ENCODE assay signal across 8 mouse cellular contexts in genomic region chr2:92092817-92093216, GRCm38 (mm10). TPM values are rescaled to one million over a fixed set of nuclear protein-coding genes. Genes with fewer than 3 reads are reported as not detected.
DNase-seq lines count a peak whose midpoint lies in the region; ATAC-seq and TF ChIP-seq lines count a peak whose summit lies in the region.

Phf21a (plus strand) TSS chr2:92093117.

- no peak for TF ChIP-seq EP300 in stomach, postnatal 0 days (optimal IDR thresholded peaks at IDR 0.05)

- no peak for ATAC-seq in stomach, embryonic 14.5 days (ENCODE audit: insufficient number of reproducible peaks, insufficient read depth, low FRiP score, low read depth)
- ATAC-seq in stomach, postnatal 0 days (ENCODE audit: low FRiP score, low TSS enrichment): no peak
- no peak for ATAC-seq in embryonic facial prominence, embryonic 15.5 days (ENCODE audit: insufficient number of reproducible peaks, low FRiP score, low TSS enrichment, low read depth)
- ATAC-seq in limb, embryonic 12.5 days (ENCODE audit: insufficient number of reproducible peaks, insufficient read depth, low FRiP score, low TSS enrichment, low read depth): no peak

- no peak within 1 kb of the TSS for H3K27ac ChIP-seq in stomach, embryonic 14.5 days (ENCODE audit: low read length)
- no peak within 1 kb of the TSS for H3K27ac ChIP-seq in stomach, postnatal 0 days (replicated peaks)
- no peak within 1 kb of the TSS for H3K27ac ChIP-seq in embryonic facial prominence, embryonic 15.5 days (replicated peaks)
- H3K27ac ChIP-seq in limb, embryonic 12.5 days: no peak within 1 kb of the TSS

- intact Hi-C loops in heart, postnatal 10 days (cut with DNase I): no loop called here

- H3K36me3 ChIP-seq in stomach, embryonic 14.5 days (ENCODE audit: control insufficient read depth, insufficient read depth, low read length): no peaks in the 10 kb centered on the region
- no peaks in the 10 kb centered on the region for H3K36me3 ChIP-seq in stomach, postnatal 0 days (ENCODE audit: control insufficient read depth, insufficient read depth, low read length)
- no peaks in the 10 kb centered on the region for H3K36me3 ChIP-seq in embryonic facial prominence, embryonic 15.5 days
- H3K36me3 ChIP-seq in limb, embryonic 12.5 days: no peaks in the 10 kb centered on the region

- H3K4me3 ChIP-seq in stomach, embryonic 14.5 days (ENCODE audit: low read depth, low read length): no peak within 1 kb of the TSS
- no peak within 1 kb of the TSS for H3K4me3 ChIP-seq in stomach, postnatal 0 days (ENCODE audit: low read depth, low read length)
- H3K4me3 ChIP-seq in embryonic facial prominence, embryonic 15.5 days (replicated peaks): no peak within 1 kb of the TSS
- no peak within 1 kb of the TSS for H3K4me3 ChIP-seq in limb, embryonic 12.5 days (replicated peaks)

- no peak for TF ChIP-seq CTCF in stomach, postnatal 0 days (IDR thresholded peaks at IDR 0.05; ENCODE audit: low read depth)

- no peaks in the 10 kb centered on the region for H3K27me3 ChIP-seq in stomach, embryonic 14.5 days (ENCODE audit: control insufficient read depth, insufficient read depth, low read length)
- H3K27me3 ChIP-seq in stomach, postnatal 0 days (ENCODE audit: control insufficient read depth, insufficient read depth, low read length): no peaks in the 10 kb centered on the region
- H3K27me3 ChIP-seq in embryonic facial prominence, embryonic 15.5 days: no peaks in the 10 kb centered on the region
- H3K27me3 ChIP-seq in limb, embryonic 12.5 days: no peaks in the 10 kb centered on the region

- no peak within 1 kb of the TSS for H3K9ac ChIP-seq in stomach, embryonic 14.5 days (replicated peaks; ENCODE audit: low read depth, low read length)
- H3K9ac ChIP-seq in stomach, postnatal 0 days (ENCODE audit: low read length): no peak within 1 kb of the TSS
- H3K9ac ChIP-seq in embryonic facial prominence, embryonic 15.5 days: no peak within 1 kb of the TSS
- H3K9ac ChIP-seq in limb, embryonic 12.5 days (replicated peaks): no peak within 1 kb of the TSS

- H3K4me1 ChIP-seq in stomach, embryonic 14.5 days (ENCODE audit: control insufficient read depth, insufficient read depth, low read length): no peaks in the 10 kb centered on the region
- H3K4me1 ChIP-seq in stomach, postnatal 0 days (replicated peaks; ENCODE audit: control insufficient read depth, insufficient read depth): no peaks in the 10 kb centered on the region
- no peaks in the 10 kb centered on the region for H3K4me1 ChIP-seq in embryonic facial prominence, embryonic 15.5 days
- H3K4me1 ChIP-seq in limb, embryonic 12.5 days (replicated peaks): 0 out of 2 replicates have a peak, but pooled peaks cover 3% of the 10 kb centered on the region

- no peak for DNase-seq in stomach, postnatal 0 days (ENCODE audit: low spot score)
- DNase-seq in heart, postnatal 10 days: no peak
- DNase-seq in MN1 (ENCODE audit: low spot score): no peak
- DNase-seq in urinary bladder, postnatal 10 days (ENCODE audit: low spot score): no peak
- no peak for DNase-seq in spleen, adult 18-20 months

- 78% methylated on average over 2 of the region's 2 CpGs for WGBS in stomach, embryonic 14.5 days
- WGBS in stomach, postnatal 0 days: 78% methylated on average over 2 of the region's 2 CpGs
- WGBS in embryonic facial prominence, embryonic 15.5 days: 46% methylated on average over 2 of the region's 2 CpGs
- WGBS in limb, embryonic 12.5 days: 67% methylated on average over 2 of the region's 2 CpGs

- H3K4me2 ChIP-seq in stomach, embryonic 14.5 days (replicated peaks; ENCODE audit: low read depth, low read length): no peak within 1 kb of the TSS
- no peak within 1 kb of the TSS for H3K4me2 ChIP-seq in stomach, postnatal 0 days (replicated peaks; ENCODE audit: low read depth)
- no peak within 1 kb of the TSS for H3K4me2 ChIP-seq in embryonic facial prominence, embryonic 15.5 days (replicated peaks)
- no peak within 1 kb of the TSS for H3K4me2 ChIP-seq in limb, embryonic 12.5 days

- H3K9me3 ChIP-seq in stomach, embryonic 14.5 days (ENCODE audit: control insufficient read depth, low read depth, low read length): no peaks in the 10 kb centered on the region
- H3K9me3 ChIP-seq in stomach, postnatal 0 days (ENCODE audit: control insufficient read depth, low read length): no peaks in the 10 kb centered on the region
- no peaks in the 10 kb centered on the region for H3K9me3 ChIP-seq in embryonic facial prominence, embryonic 15.5 days (replicated peaks)
- H3K9me3 ChIP-seq in limb, embryonic 12.5 days: no peaks in the 10 kb centered on the region

RNA-seq across cellular contexts. Expression of gene Phf21a, which starts in this region (rescaled TPM):
- polyA plus RNA-seq in stomach, embryonic 14.5 days (2014; fragmentation: Nextera tagmentation; extraction: Ambion mirVana): 35.8 and 42.6 TPM in 2 replicates
- 7.2 and 7.3 TPM in 2 replicates for polyA plus RNA-seq in stomach, postnatal 0 days (2015; fragmentation: Nextera tagmentation; extraction: Ambion mirVana)
- 36.1 and 37.6 TPM in 2 replicates for polyA plus RNA-seq in embryonic facial prominence, embryonic 15.5 days (2015; fragmentation: Nextera tagmentation; extraction: Ambion mirVana)
- 10 to 100 TPM; 31.3 to 42.1 TPM for total RNA-seq in heart, postnatal 10 days (2021)
- polyA plus RNA-seq in limb, embryonic 12.5 days (2016; fragmentation: Nextera tagmentation; extraction: Ambion mirVana): 34.2 and 43.6 TPM in 2 replicates
